Comparison of ENCODE assay signal across 23 mouse cellular contexts in genomic region chr17:79091710-79092109, GRCm38 (mm10). TPM values are rescaled to one million over a fixed set of nuclear protein-coding genes. Genes with fewer than 3 reads are reported as not detected.
A peak's percentile ranks its signal among the peaks of the same experiment; 100 is the strongest.
DNase-seq lines count a peak whose midpoint lies in the region; ATAC-seq and TF ChIP-seq lines count a peak whose summit lies in the region.
"Had no signal": no experiment of that assay in that cellular context is flagged by ENCODE, and none has a peak within 500 bp of the region (broad histone marks: within the 10 kb centered on the region; RNA-seq: fewer than 3 reads in every experiment).

No protein-coding gene starts in this region.

- H3ac ChIP-seq in myocyte (ENCODE audit: control insufficient read depth, insufficient read length), result no peak overlapping the region

- no peak overlapping the region for H3K4me2 ChIP-seq in heart, embryonic 12.5 days
- H3K4me2 ChIP-seq in heart, embryonic 16.5 days (ENCODE audit: low read depth, low read length), result no peak overlapping the region
- H3K4me2 ChIP-seq in myocyte (ENCODE audit: low read depth), result peak overlapping the region; percentile 79
- H3K4me2 ChIP-seq: embryonic facial prominence, embryonic 15.5 days; hindbrain, embryonic 13.5 days had no signal

- no peaks in the 10 kb centered on the region for H3K79me2 ChIP-seq in myocyte (ENCODE audit: control insufficient read depth, insufficient read depth)

- 22% methylated on average over 1 of the region's 1 CpGs for WGBS in heart, embryonic 12.5 days
- WGBS in heart, embryonic 16.5 days, result 21% methylated on average over 1 of the region's 1 CpGs

- H3K36me3 ChIP-seq in heart, embryonic 12.5 days, result no peaks in the 10 kb centered on the region
- no peaks in the 10 kb centered on the region for H3K36me3 ChIP-seq in heart, embryonic 16.5 days (ENCODE audit: control insufficient read depth, insufficient read depth)
- no peaks in the 10 kb centered on the region for H3K36me3 ChIP-seq in myocyte (ENCODE audit: control insufficient read depth, insufficient read depth)
- H3K36me3 ChIP-seq: embryonic facial prominence, embryonic 15.5 days; forebrain, embryonic 10.5 days; hindbrain, embryonic 13.5 days had no signal

- DNase-seq in heart, postnatal 14 days, result no peak
- DNase-seq in heart, adult 8-10 months (ENCODE audit: low spot score), result no peak
- peak; percentile 85 for DNase-seq in 3T3-L1 (ENCODE audit: low read depth, low spot score)
- DNase-seq in thymus, postnatal 4 days, result no peak
- DNase-seq: adrenal gland, adult 8-10 months; cerebellum, adult 11 months; cerebellum, adult 8-10 months; cerebellum, postnatal 14 days; embryo, embryonic 11 days; gastrocnemius, adult 2 months; gastrocnemius, postnatal 25 days; heart, postnatal 36 days; kidney, adult 11 months; kidney, adult 9 months had no signal

- H3K4me1 ChIP-seq in heart, embryonic 12.5 days (replicated peaks), result peaks cover 21% of the 10 kb centered on the region
- H3K4me1 ChIP-seq in heart, embryonic 16.5 days (ENCODE audit: control insufficient read depth, insufficient read depth, low read length), result peaks cover 13% of the 10 kb centered on the region
- H3K4me1 ChIP-seq: forebrain, embryonic 10.5 days; hindbrain, embryonic 13.5 days had no signal

- intact Hi-C loops in heart, postnatal 14 days (cut with DNase I), result no loop called here

- H3K9me3 ChIP-seq in heart, embryonic 12.5 days (replicated peaks), result 0 out of 2 replicates have a peak, but pooled peaks cover 2% of the 10 kb centered on the region
- H3K9me3 ChIP-seq in heart, embryonic 16.5 days (replicated peaks; ENCODE audit: control insufficient read depth, low read length), result no peaks in the 10 kb centered on the region
- H3K9me3 ChIP-seq: embryonic facial prominence, embryonic 15.5 days; forebrain, embryonic 10.5 days; hindbrain, embryonic 13.5 days had no signal

- H3K27me3 ChIP-seq in heart, embryonic 12.5 days (replicated peaks), result no peaks in the 10 kb centered on the region
- H3K27me3 ChIP-seq in heart, embryonic 16.5 days (ENCODE audit: control insufficient read depth, insufficient read depth, low read length), result no peaks in the 10 kb centered on the region
- H3K27me3 ChIP-seq in myocyte (ENCODE audit: control insufficient read depth, insufficient read depth, insufficient read length), result no peaks in the 10 kb centered on the region
- H3K27me3 ChIP-seq: embryonic facial prominence, embryonic 15.5 days; hindbrain, embryonic 13.5 days had no signal

- no peak for TF ChIP-seq POLR2A in myocyte (IDR thresholded peaks at IDR 0.05; ENCODE audit: insufficient read length, low read depth)

- ATAC-seq in heart, embryonic 12.5 days (ENCODE audit: insufficient number of reproducible peaks, low FRiP score), result no peak
- ATAC-seq in heart, embryonic 16.5 days (replicated peaks; ENCODE audit: extremely low read depth, insufficient read depth, low FRiP score), result no peak
- ATAC-seq: forebrain, embryonic 14.5 days; hindbrain, postnatal 0 days had no signal

- no peak overlapping the region for H3K9ac ChIP-seq in heart, embryonic 12.5 days
- no peak overlapping the region for H3K9ac ChIP-seq in heart, embryonic 16.5 days (ENCODE audit: low read length)
- H3K9ac ChIP-seq: embryonic facial prominence, embryonic 15.5 days; hindbrain, embryonic 13.5 days had no signal

- H3K27ac ChIP-seq in heart, embryonic 12.5 days (ENCODE audit: poor library complexity, severe bottlenecking), result peak overlapping the region; percentile 66; the same call in 1 of the 2 replicates
- peak overlapping the region; percentile 27; the same call in 1 of the 2 replicates for H3K27ac ChIP-seq in heart, embryonic 16.5 days (ENCODE audit: low read length)
- H3K27ac ChIP-seq: embryonic facial prominence, embryonic 15.5 days; forebrain, embryonic 10.5 days; gastrocnemius, adult 2 months; hindbrain, embryonic 13.5 days; hindbrain, postnatal 0 days had no signal

- no peak overlapping the region for H3K4me3 ChIP-seq in heart, embryonic 12.5 days
- no peak overlapping the region for H3K4me3 ChIP-seq in heart, embryonic 16.5 days (ENCODE audit: low read length)
- H3K4me3 ChIP-seq in myocyte, result no peak overlapping the region
- H3K4me3 ChIP-seq: embryonic facial prominence, embryonic 15.5 days; erythroblast, embryonic 14.5 days; forebrain, embryonic 10.5 days; gastrocnemius, adult 2 months; hindbrain, embryonic 13.5 days had no signal

TF ChIP-seq in myocyte, 11 proteins besides CTCF, POLR2A, EP300 and RAD21:
- TF ChIP-seq MAX (IDR thresholded peaks at IDR 0.05; ENCODE audit: low read depth) (no peak), CEBPB (IDR thresholded peaks at IDR 0.05; ENCODE audit: insufficient read depth, poor library complexity, severe bottlenecking) (peak; percentile 59; the same call in 1 of the 2 replicates), TCF12 (IDR thresholded peaks at IDR 0.05; ENCODE audit: insufficient read depth, poor library complexity, severe bottlenecking) (peak; percentile 80), E2F4 (IDR thresholded peaks at IDR 0.05; ENCODE audit: insufficient read depth) (no peak), POLR2AphosphoS2 (IDR thresholded peaks at IDR 0.05; ENCODE audit: insufficient read length, low read depth) (no peak), MYOG (IDR thresholded peaks at IDR 0.05; ENCODE audit: control insufficient read depth in 1 of 3, insufficient read depth in 1 of 3, insufficient read length in 2 of 3, low read depth in 2 of 3) (peak in 2 of 3 experiments; percentile 37 to 63), MYOD1 (IDR thresholded peaks at IDR 0.05; ENCODE audit: control insufficient read depth in 1 of 3, insufficient read length in 2 of 3, low read depth in 2 of 3) (peak in 2 of 3 experiments; percentile 42 to 68)

RNA-seq across cellular contexts. Expression of gene Qpct, which starts 40.0 kb away (rescaled TPM):
- 50.0 and 51.7 TPM in 2 replicates for polyA plus RNA-seq in heart, embryonic 12.5 days (2016; fragmentation: Nextera tagmentation; extraction: Ambion mirVana)
- 1 to 10 TPM; 8.9 to 9.3 TPM for total RNA-seq in heart, postnatal 14 days (2021)
- polyA plus RNA-seq in heart, embryonic 16.5 days (2015; fragmentation: Nextera tagmentation; extraction: Ambion mirVana), result 18.6 and 24.8 TPM in 2 replicates
- total RNA-seq in heart, adult 8-10 months (2022), result 1 to 10 TPM; 3.7 to 4.7 (median 4.5) TPM
- polyA plus RNA-seq in myocyte (2012; fragmentation: generic; extraction: Trizol), result 1.1 TPM
- polyA plus RNA-seq: erythroblast, embryonic 14.5 days had no signal
